Mouse (Mus musculus) kidney, adult 2 months (tissue): ENCODE measurements around the gene Col6a2.

Source experiments
- CTCF ChIP-seq: fragments of 200-500 bp; conservative IDR thresholded peaks from 2 replicates; pipeline ENCODE4 v1.5.1; 2011; ENCODE audit warnings: low read depth, mild to moderate bottlenecking, control low read depth, low read length, moderate library complexity, mixed read lengths; ENCODE audit not compliant: insufficient read depth, insufficient read length
- POLR2A ChIP-seq: fragments of 200-500 bp; IDR thresholded peaks from one replicate; pipeline ENCODE4 v1.6.1; 2011; ENCODE audit warnings: low read depth, low read length, control low read depth

GRCm38 (mm10) chr10:76645066-76645465 is 21.6 kb upstream of the Col6a2 start:
- TF ChIP-seq CTCF, result no peak
- TF ChIP-seq POLR2A, result no peak
